Mouse (Mus musculus): Measurements from ENCODE around the gene Smpd3. TPM values are rescaled to one million over a fixed set of nuclear protein-coding genes. Genes with fewer than 3 reads are reported as not detected.

Gene Smpd3
- polyA plus RNA-seq (2017; shearing (Covaris generic)), result 0.22 TPM

GRCm38 (mm10) chr8:106337852-106338521, at the start of gene Smpd3:
Gene Smpd3, minus strand, starts transcription at chr8:106337988.

DNA sequence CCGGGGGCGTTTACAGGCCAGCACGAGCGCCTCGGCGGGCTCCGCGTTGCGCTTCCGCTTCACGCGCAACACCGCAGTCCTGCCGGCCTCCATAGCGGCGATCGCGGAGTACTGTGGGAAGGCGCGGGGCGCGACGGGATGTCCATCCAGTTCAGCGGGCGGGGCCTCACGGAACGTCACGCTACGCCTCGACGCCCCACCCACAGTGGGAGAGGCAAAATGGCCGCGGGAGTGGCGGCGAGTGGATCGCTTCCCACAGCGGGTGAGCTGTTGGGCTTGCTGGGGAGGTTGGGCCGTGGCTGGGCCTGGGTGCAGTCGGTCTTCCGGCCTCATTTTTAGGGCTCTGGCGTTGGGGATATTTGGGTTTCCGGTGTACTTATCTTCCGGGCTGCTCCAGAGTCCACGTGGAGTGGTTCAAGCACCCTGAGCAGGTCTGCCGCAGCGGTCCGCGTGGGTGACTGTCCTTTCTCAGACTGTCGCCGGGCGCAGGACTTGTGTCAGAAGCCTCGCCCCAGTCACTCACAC, 126.9 kb downstream of the Smpd3 start, which contains the start of the genes Slc7a6os and Prmt7:
Gene Slc7a6os (minus strand): TSS at position 115 of the 525 bp plus-strand sequence.
Gene Prmt7 (plus strand): TSS at position 116 of the 525 bp plus-strand sequence.

Other genes starting within 250 kb of the Smpd3 start
- gene Esrp2, start 201.0 kb downstream of the Smpd3 start, polyA plus RNA-seq (2017; shearing (Covaris generic)), result 1.1 TPM
- gene Pla2g15, start 187.6 kb downstream of the Smpd3 start, polyA plus RNA-seq (2017; shearing (Covaris generic)), result 4.3 TPM
- gene Slc7a6, start 169.1 kb downstream of the Smpd3 start, polyA plus RNA-seq (2017; shearing (Covaris generic)), result 30.3 TPM
- gene Slc7a6os, start 127.1 kb downstream of the Smpd3 start, polyA plus RNA-seq (2017; shearing (Covaris generic)), result 70.7 TPM
- 30.2 TPM for gene Prmt7, start 127.1 kb downstream of the Smpd3 start, polyA plus RNA-seq (2017; shearing (Covaris generic))
- 1.6 TPM for gene Zfp90, start 77.3 kb upstream of the Smpd3 start, polyA plus RNA-seq (2017; shearing (Covaris generic))
- gene 6030452D12Rik, start 162.5 kb upstream of the Smpd3 start, polyA plus RNA-seq (2017; shearing (Covaris generic)), result not detected
- gene Cdh3, start 172.9 kb upstream of the Smpd3 start, polyA plus RNA-seq (2017; shearing (Covaris generic)), result 0.11 TPM
- gene Gm10073, start 235.5 kb upstream of the Smpd3 start, polyA plus RNA-seq (2017; shearing (Covaris generic)), result 5.7 TPM

Measured in effector memory CD4-positive, alpha-beta T cell, adult 7 months (primary cell).